Mouse (Mus musculus) heart, postnatal 25 days (tissue): Measurements from ENCODE around the gene 2210011C24Rik. TPM values are rescaled to one million over a fixed set of nuclear protein-coding genes. Genes with fewer than 3 reads are reported as not detected.
A peak's percentile ranks its signal among the peaks of the same experiment; 100 is the strongest.
"Not testable (repeated sequence)": the region's sequence is repeated elsewhere in the genome, so short reads cannot be mapped to it uniquely, and the experiment has no call there.

Experiments
- DNase-seq: peaks from one replicate; pipeline ENCODE4 v3.0.0; 2022; ENCODE audit warnings: low spot score
- intact Hi-C: fragments of 180-260 bp; cut with DNase I; formaldehyde crosslinking; loops from one replicate; pipeline ENCODE4 v1.15.1; 2025
- total RNA-seq, 2 experiments: library from RNA; stranded (reverse); gene quantifications; 2 replicates each; pipeline ENCODE4 v1.2.3; 2021

Gene 2210011C24Rik
- total RNA-seq, 2 experiments from 2014 or later, result 2.8 to 3.1 TPM

- DNase-seq, result no peak
- intact Hi-C loops, result no loop called here
Observed at GRCm38 (mm10) chr8:83997511-83998141, 14.3 kb downstream of the 2210011C24Rik start, which contains the start of gene Samd1. Samd1 (plus strand) TSS chr8:83997672.

DNA sequence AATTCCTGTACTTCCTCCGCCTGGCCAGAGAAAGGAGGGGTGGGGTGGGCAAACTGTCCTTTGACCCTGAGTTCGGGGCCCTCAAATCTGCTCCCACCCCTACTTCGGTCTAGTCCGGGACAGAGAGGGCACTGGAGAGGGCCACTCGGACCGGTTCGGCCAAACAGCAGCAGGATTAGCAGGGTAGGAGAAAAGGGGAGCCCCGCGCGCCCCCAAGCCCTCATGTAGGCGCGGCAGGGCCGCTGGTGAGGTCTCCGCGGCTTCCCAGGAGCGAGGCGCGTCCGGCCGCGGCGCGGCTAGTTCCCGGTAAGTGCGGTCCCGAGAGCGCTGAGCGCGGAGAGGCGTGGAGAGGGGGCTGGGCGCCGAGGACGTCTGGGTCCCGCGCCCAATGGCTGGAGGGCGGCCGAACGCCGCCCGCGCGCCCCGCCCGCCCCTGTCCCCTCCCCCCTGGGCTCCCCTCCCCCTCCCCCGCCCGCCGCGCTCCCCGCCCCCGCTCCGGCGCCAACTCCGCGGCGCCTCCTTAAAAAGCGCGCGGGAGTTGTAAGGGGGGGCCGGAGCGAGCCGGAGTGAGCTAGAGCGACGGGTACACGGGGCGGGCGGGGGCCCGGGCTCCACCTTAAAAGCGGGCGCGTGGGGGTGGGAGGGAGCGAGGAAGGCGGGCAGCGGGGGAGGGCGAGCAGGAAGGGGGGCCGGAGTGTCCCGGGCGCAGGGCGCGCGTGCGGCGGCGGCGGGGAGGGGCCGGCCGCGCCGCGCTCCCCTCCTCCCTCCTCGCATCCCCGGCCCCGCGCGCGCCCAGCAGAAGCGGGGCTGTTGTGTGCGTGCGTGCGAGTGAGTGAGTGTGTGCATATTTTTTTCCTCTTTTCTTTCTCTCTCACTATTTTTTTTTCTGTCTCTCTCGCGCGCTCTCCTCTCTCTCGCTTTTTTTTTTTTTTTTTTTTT is 15.1 kb downstream of the 2210011C24Rik start:
- peak; percentile 81 for DNase-seq
- intact Hi-C loops, result no loop called here

GRCm38 (mm10) chr8:83995973-83996372 is 16.0 kb downstream of the 2210011C24Rik start:
- no peak for DNase-seq
- intact Hi-C loops, result loop anchor here (2.0 kb wide), 1 partner anchor 21 kb away; no protein-coding TSS in a partner anchor

DNA sequence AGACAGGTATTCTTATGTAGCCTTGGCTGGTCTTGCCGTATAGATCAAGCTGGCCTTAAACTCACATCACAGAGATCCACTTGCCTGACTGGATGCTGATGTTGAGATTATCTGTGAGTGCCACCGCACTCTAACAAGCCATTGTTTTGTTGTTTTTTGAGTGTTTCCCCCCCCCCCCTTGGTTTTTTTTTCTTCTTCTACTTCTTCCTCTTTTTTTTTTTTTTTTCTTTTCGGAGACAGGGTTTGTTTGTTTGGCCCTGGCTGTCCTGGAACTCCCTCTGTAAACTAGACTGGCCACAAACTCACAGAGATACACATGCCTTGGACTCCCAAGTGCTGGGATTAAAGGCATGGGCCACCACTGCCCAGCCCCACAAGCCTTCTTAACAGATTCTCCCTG is 17.9 kb downstream of the 2210011C24Rik start:
- no peak for DNase-seq
- intact Hi-C loops, result loop anchor here (2.0 kb wide), 1 partner anchor 19 kb away; no protein-coding TSS in a partner anchor

DNA sequence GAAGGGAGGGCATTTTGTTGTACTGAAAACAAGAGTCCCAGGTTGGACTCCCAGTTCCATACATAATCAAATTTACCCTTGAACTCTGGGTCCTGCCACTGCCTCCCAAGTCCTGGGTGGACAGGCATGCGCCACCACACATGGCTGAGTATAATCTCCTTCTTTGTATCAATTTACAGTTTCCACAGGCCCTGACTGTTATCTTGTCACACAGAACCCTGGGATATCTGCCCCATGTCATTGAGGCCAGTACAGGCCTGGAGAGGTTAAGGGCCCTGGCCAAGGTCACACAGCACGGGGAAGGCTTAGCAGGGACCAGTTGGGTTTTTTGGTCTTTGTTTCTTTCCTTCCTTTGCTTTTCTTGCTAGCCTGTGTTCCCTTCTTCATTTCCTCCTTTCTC is 19.5 kb downstream of the 2210011C24Rik start:
- intact Hi-C loops, result no loop called here
- DNase-seq, result no peak

- no peak for DNase-seq
- intact Hi-C loops, result no loop called here
Observed at GRCm38 (mm10) chr8:83990170-83990569, 21.8 kb downstream of the 2210011C24Rik start.

- intact Hi-C loops, result no loop called here
- no peak for DNase-seq
Observed at GRCm38 (mm10) chr8:83989243-83989642, 22.7 kb downstream of the 2210011C24Rik start.

- DNase-seq, intact Hi-C loops: not testable (repeated sequence)
Observed at GRCm38 (mm10) chr8:83983222-83983621, 28.7 kb downstream of the 2210011C24Rik start.

GRCm38 (mm10) chr8:83982449-83982848 is 29.5 kb downstream of the 2210011C24Rik start:
- DNase-seq, result no peak
- intact Hi-C loops, result no loop called here

GRCm38 (mm10) chr8:83981533-83981932 is 30.4 kb downstream of the 2210011C24Rik start:
- intact Hi-C loops, result no loop called here
- no peak for DNase-seq

DNA sequence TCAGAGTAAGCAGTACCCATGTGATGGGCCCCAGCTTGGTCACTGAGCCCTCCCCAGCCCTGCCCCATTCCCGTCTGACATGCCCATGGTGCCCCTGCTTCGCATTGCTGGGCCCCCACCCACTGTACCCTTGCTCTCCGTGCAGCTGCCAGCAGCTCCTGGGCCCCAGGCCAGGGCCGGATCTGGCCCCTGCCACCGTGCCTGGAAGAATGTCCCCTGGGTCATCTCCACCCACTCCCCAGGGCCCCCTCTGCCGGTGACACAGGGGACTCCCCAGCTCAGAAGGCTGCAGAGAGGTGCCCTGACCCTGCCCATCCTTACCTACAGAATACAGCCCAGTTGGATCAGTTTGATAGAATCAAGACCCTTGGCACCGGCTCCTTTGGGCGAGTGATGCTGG is 31.1 kb downstream of the 2210011C24Rik start:
- intact Hi-C loops, result no loop called here

GRCm38 (mm10) chr8:83980250-83980649 is 31.7 kb downstream of the 2210011C24Rik start:
- intact Hi-C loops, result no loop called here
- no peak for DNase-seq

More for the DNA sequence above, 31.1 kb downstream of the 2210011C24Rik start:
- DNase-seq, result peak; percentile 64

- no peak for DNase-seq
- intact Hi-C loops, result no loop called here
Observed at GRCm38 (mm10) chr8:83978200-83978599, 33.8 kb downstream of the 2210011C24Rik start.

- intact Hi-C loops, result no loop called here
- no peak for DNase-seq
Observed at GRCm38 (mm10) chr8:83977646-83978045, 34.3 kb downstream of the 2210011C24Rik start.

DNA sequence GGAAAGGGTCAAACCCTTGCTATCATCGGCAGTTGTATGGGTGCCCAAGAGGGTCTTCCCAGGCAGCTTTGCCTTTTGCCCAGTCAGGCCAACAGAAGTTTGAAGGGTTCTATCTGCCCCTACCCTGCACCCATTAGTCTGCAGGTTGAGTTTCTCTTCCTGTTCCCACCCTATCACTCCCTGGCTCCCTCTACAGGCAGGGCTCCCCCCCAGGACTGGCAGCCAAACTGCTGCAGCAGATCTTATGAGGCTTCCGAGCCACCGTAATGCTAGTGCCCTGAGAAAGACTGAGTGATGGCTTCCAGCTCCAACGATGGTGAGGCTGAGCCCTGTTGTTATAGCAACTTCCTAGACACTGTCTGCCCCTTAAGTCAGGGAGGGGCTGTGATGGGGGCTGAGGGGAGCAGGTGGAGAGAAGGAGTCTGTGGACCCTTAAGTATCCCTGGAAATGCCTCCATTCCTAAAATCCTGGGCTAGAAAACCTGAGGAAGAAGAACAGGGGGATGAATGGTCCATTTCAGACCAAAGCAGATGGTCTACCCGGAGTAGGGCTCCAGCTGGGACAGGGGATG is 35.1 kb downstream of the 2210011C24Rik start:
- no peak for DNase-seq
- intact Hi-C loops, result no loop called here

GRCm38 (mm10) chr8:83976101-83976630 is 35.8 kb downstream of the 2210011C24Rik start:
- DNase-seq, result no peak
- intact Hi-C loops, result no loop called here

GRCm38 (mm10) chr8:83974521-83974920 is 37.5 kb downstream of the 2210011C24Rik start:
- intact Hi-C loops, result loop anchor here (2.0 kb wide), 1 partner anchor 20 kb away; no protein-coding TSS in a partner anchor
- no peak for DNase-seq

DNA sequence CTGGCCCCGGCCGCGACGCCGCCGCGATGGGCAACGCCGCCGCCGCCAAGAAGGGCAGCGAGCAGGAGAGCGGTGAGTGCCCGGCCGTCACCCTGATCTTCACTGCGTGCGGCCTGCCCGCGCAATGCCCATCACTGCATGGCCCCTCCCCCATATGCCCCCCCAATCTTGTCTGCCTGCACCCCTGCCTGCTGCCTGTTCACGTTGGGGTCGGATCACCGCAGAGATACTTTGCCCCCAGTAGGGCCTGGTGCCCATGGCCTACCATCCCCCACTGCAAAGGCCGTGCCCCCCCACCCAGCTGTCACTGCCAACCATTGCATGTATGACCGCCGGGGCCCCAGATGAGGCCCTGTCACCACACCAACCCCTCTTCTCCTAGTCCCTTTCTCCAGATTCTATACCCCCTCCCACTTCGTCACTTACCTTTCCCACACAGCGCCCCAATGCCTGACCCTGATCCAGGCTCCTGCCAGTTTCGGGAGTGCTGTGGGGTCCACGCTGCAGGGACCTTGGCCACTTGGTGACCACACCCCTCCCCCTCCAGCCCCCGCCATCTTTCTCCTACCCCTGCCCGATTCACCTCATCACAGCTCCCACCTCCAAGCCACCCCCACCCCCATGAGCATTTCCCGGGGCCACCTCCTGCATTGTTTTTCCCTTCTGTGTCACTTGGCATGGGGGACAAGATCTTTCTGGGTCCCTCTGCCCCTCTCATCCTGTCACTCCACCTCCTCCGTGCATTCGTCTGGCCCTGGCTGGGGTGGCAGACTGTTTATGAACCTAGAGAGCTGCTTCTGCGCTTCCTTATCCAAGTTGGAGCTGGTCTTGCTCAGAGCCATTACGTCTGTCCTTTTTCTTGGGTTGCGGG is 38.6 kb downstream of the 2210011C24Rik start:
- DNase-seq, result no peak
- intact Hi-C loops, result loop anchor here (2.0 kb wide), 1 partner anchor 21 kb away; no protein-coding TSS in a partner anchor
